Mouse (Mus musculus): ENCODE data around the gene Enpp6.

Gene Enpp6

GRCm38 (mm10) chr8:46986386-46987140 is at the start of gene Enpp6:
Gene Enpp6 (plus strand): TSS chr8:46986887.
- DNase-seq = no peak

GRCm38 (mm10) chr8:46938218-46938617 is 48.5 kb upstream of the Enpp6 start:
- no peak for DNase-seq

GRCm38 (mm10) chr8:46941295-46941694 is 45.4 kb upstream of the Enpp6 start:
- no peak for DNase-seq

GRCm38 (mm10) chr8:46941731-46942650 is 44.7 kb upstream of the Enpp6 start:
- no peak for DNase-seq

GRCm38 (mm10) chr8:46942651-46943024 is 44.0 kb upstream of the Enpp6 start:
- no peak for DNase-seq

- DNase-seq = no peak
Measured at GRCm38 (mm10) chr8:46943337-46943736, 43.4 kb upstream of the Enpp6 start.

- peak; percentile 41 to 44 for DNase-seq
Measured at GRCm38 (mm10) chr8:46946181-46946580, 40.5 kb upstream of the Enpp6 start.

GRCm38 (mm10) chr8:46948091-46948757 is 38.5 kb upstream of the Enpp6 start:
- no peak for DNase-seq

GRCm38 (mm10) chr8:46953472-46953871 is 33.2 kb upstream of the Enpp6 start:
- DNase-seq = peak; percentile 51 to 66

- no peak for DNase-seq
Measured at GRCm38 (mm10) chr8:46962630-46963427, 23.9 kb upstream of the Enpp6 start.

- DNase-seq = no peak
Measured at GRCm38 (mm10) chr8:46963619-46964145, 23.0 kb upstream of the Enpp6 start.

GRCm38 (mm10) chr8:46965812-46966211 is 20.9 kb upstream of the Enpp6 start:
- no peak for DNase-seq

- no peak for DNase-seq
Measured at GRCm38 (mm10) chr8:46968721-46969120, 18.0 kb upstream of the Enpp6 start.

- DNase-seq = no peak
Measured at GRCm38 (mm10) chr8:46969386-46969785, 17.3 kb upstream of the Enpp6 start.

- DNase-seq = no peak
Measured at GRCm38 (mm10) chr8:46977376-46977775, 9.3 kb upstream of the Enpp6 start.

GRCm38 (mm10) chr8:46982166-46982565 is 4.5 kb upstream of the Enpp6 start:
- DNase-seq = no peak

- DNase-seq = no peak
Measured at GRCm38 (mm10) chr8:46982770-46983169, 3.9 kb upstream of the Enpp6 start.

GRCm38 (mm10) chr8:46984647-46985046 is 2.0 kb upstream of the Enpp6 start:
- DNase-seq = no peak

GRCm38 (mm10) chr8:46988366-46988765 is 1.7 kb downstream of the Enpp6 start:
- no peak for DNase-seq

- DNase-seq = no peak
Measured at GRCm38 (mm10) chr8:46991081-46991480, 4.4 kb downstream of the Enpp6 start.

GRCm38 (mm10) chr8:46992579-46992978 is 5.9 kb downstream of the Enpp6 start:
- peak; percentile 14 to 19 for DNase-seq

Data from thymus, postnatal 36 days (tissue).